Mouse (Mus musculus): ENCODE results near the gene Raver2. TPM values are rescaled to one million over a fixed set of nuclear protein-coding genes. Genes with fewer than 3 reads are reported as not detected.

Gene Raver2
- total RNA-seq (2021), result 1 to 10 TPM; 2.7 to 2.8 TPM

GRCm38 (mm10) chr4:101068786-101069153 lies at the start of gene Raver2:
TSS of gene Raver2 (plus strand) at chr4:101068983.
- intact Hi-C loops (cut with DNase I), result no loop called here
- peak; percentile 2 for DNase-seq (ENCODE audit: low spot score)

GRCm38 (mm10) chr4:101020596-101020995 lies 48.2 kb upstream of the Raver2 start, which contains the start of gene Gm10577:
TSS of gene Gm10577 (minus strand) at chr4:101020696.
- intact Hi-C loops (cut with DNase I), result no loop called here

GRCm38 (mm10) chr4:101026566-101026965 lies 42.2 kb upstream of the Raver2 start:
- intact Hi-C loops (cut with DNase I), result no loop called here
- no peak for DNase-seq (ENCODE audit: low spot score)

More at GRCm38 (mm10) chr4:101020596-101020995, 48.2 kb upstream of the Raver2 start, which contains the start of gene Gm10577:
- no peak for DNase-seq (ENCODE audit: low spot score)

- DNase-seq (ENCODE audit: low spot score), result no peak
- intact Hi-C loops (cut with DNase I), result no loop called here
Measured at GRCm38 (mm10) chr4:101026995-101027394, 41.8 kb upstream of the Raver2 start.

GRCm38 (mm10) chr4:101027852-101028411 lies 40.9 kb upstream of the Raver2 start:
- DNase-seq (ENCODE audit: low spot score), result no peak
- intact Hi-C loops (cut with DNase I), result no loop called here

- DNase-seq (ENCODE audit: low spot score), result no peak
- intact Hi-C loops (cut with DNase I), result no loop called here
Measured at GRCm38 (mm10) chr4:101033047-101033446, 35.7 kb upstream of the Raver2 start.

GRCm38 (mm10) chr4:101035131-101035530 lies 33.7 kb upstream of the Raver2 start:
- intact Hi-C loops (cut with DNase I), result no loop called here
- DNase-seq (ENCODE audit: low spot score), result no peak

GRCm38 (mm10) chr4:101037156-101037555 lies 31.6 kb upstream of the Raver2 start:
- DNase-seq (ENCODE audit: low spot score), result no peak
- intact Hi-C loops (cut with DNase I), result no loop called here

- intact Hi-C loops (cut with DNase I), result no loop called here
- DNase-seq (ENCODE audit: low spot score), result peak; percentile 26
Measured at GRCm38 (mm10) chr4:101043691-101044090, 25.1 kb upstream of the Raver2 start.

- no peak for DNase-seq (ENCODE audit: low spot score)
- intact Hi-C loops (cut with DNase I), result no loop called here
Measured at GRCm38 (mm10) chr4:101044149-101044548, 24.6 kb upstream of the Raver2 start.

GRCm38 (mm10) chr4:101046576-101046975 lies 22.2 kb upstream of the Raver2 start:
- no peak for DNase-seq (ENCODE audit: low spot score)

GRCm38 (mm10) chr4:101062146-101062545 lies 6.6 kb upstream of the Raver2 start:
- DNase-seq (ENCODE audit: low spot score), result no peak
- intact Hi-C loops (cut with DNase I), result no loop called here

More at GRCm38 (mm10) chr4:101046576-101046975, 22.2 kb upstream of the Raver2 start:
- intact Hi-C loops (cut with DNase I), result no loop called here

- intact Hi-C loops (cut with DNase I), result no loop called here
- no peak for DNase-seq (ENCODE audit: low spot score)
Measured at GRCm38 (mm10) chr4:101066401-101066800, 2.4 kb upstream of the Raver2 start.

- no peak for DNase-seq (ENCODE audit: low spot score)
- intact Hi-C loops (cut with DNase I), result no loop called here
Measured at GRCm38 (mm10) chr4:101069154-101069971, 580 bp downstream of the Raver2 start.

GRCm38 (mm10) chr4:101071570-101071969 lies 2.8 kb downstream of the Raver2 start:
- intact Hi-C loops (cut with DNase I), result no loop called here
- no peak for DNase-seq (ENCODE audit: low spot score)

GRCm38 (mm10) chr4:101076425-101076824 lies 7.6 kb downstream of the Raver2 start:
- no peak for DNase-seq (ENCODE audit: low spot score)
- intact Hi-C loops (cut with DNase I), result no loop called here

GRCm38 (mm10) chr4:101080016-101080415 lies 11.2 kb downstream of the Raver2 start:
- intact Hi-C loops (cut with DNase I), result no loop called here
- no peak for DNase-seq (ENCODE audit: low spot score)

- intact Hi-C loops (cut with DNase I), result no loop called here
- DNase-seq (ENCODE audit: low spot score), result no peak
Measured at GRCm38 (mm10) chr4:101082176-101082888, 13.5 kb downstream of the Raver2 start.

- DNase-seq (ENCODE audit: low spot score), result no peak
- intact Hi-C loops (cut with DNase I), result no loop called here
Measured at GRCm38 (mm10) chr4:101084863-101085262, 16.1 kb downstream of the Raver2 start.

- DNase-seq (ENCODE audit: low spot score), result no peak
- intact Hi-C loops (cut with DNase I), result no loop called here
Measured at GRCm38 (mm10) chr4:101086040-101086439, 17.3 kb downstream of the Raver2 start.

- intact Hi-C loops (cut with DNase I), result no loop called here
- no peak for DNase-seq (ENCODE audit: low spot score)
Measured at GRCm38 (mm10) chr4:101087721-101088120, 18.9 kb downstream of the Raver2 start.
